Mouse (Mus musculus) neural tube, postnatal 0 days (tissue): ENCODE results near the gene Itgad. TPM values are rescaled to one million over a fixed set of nuclear protein-coding genes. Genes with fewer than 3 reads are reported as not detected.

Experiments
- polyA plus RNA-seq: library from polyadenylated mRNA; unstranded; fragments of >200 nt; fragmentation: Nextera tagmentation; extraction: Ambion mirVana; gene quantifications from 2 replicates; pipeline ENCODE4 v1.2.1, GENCODE M21; 2015

Gene Itgad
- 0.32 TPM in 1 of 2 replicates, not detected in the other for polyA plus RNA-seq

GRCm38 (mm10) chr7:128154076-128154475 is at the start of gene Itgad:
Itgad (plus strand) TSS chr7:128154376.

GRCm38 (mm10) chr7:128128741-128129720 is 25.1 kb upstream of the Itgad start, which contains the start of gene Itgax:
Itgax (plus strand) TSS chr7:128129547.

GRCm38 (mm10) chr7:128206152-128206551 is 52.0 kb downstream of the Itgad start, which contains the start of gene Cox6a2:
Cox6a2 (minus strand) TSS chr7:128206387.

GRCm38 (mm10) chr7:128236856-128237592 is 82.8 kb downstream of the Itgad start, which contains the start of gene Armc5:
Armc5 (plus strand) TSS chr7:128237342.

GRCm38 (mm10) chr7:128237927-128238778 is 84.0 kb downstream of the Itgad start, which contains the start of gene 9130023H24Rik:
9130023H24Rik (minus strand) TSS chr7:128238031.

GRCm38 (mm10) chr7:128246496-128247391 is 92.6 kb downstream of the Itgad start, which contains the start of gene Tgfb1i1:
Tgfb1i1 (plus strand) TSS chr7:128246812.

GRCm38 (mm10) chr7:128265411-128265810 is 111.2 kb downstream of the Itgad start, which contains the start of gene Slc5a2:
Slc5a2 (plus strand) TSS chr7:128265657.

Other genes with a start within 250 kb of the Itgad start
- 32.9 and 34.4 TPM in 2 replicates for gene Kat8, start 241.9 kb upstream of the Itgad start, polyA plus RNA-seq
- 0.75 and 0.80 TPM in 2 replicates for gene Prss8, start 224.3 kb upstream of the Itgad start, polyA plus RNA-seq
- gene Prss36, start 207.7 kb upstream of the Itgad start, polyA plus RNA-seq: 18.5 and 19.6 TPM in 2 replicates
- gene Fus, start 186.9 kb upstream of the Itgad start, polyA plus RNA-seq: 283 and 308 TPM in 2 replicates
- 13.0 and 15.8 TPM in 2 replicates for gene Pycard, start 160.5 kb upstream of the Itgad start, polyA plus RNA-seq
- not detected in 2 replicates for gene Trim72, start 150.4 kb upstream of the Itgad start, polyA plus RNA-seq
- gene Itgam, start 91.7 kb upstream of the Itgad start, polyA plus RNA-seq: 1.4 and 1.5 TPM in 2 replicates
- not detected in 2 replicates for gene Gm49368, start 91.7 kb upstream of the Itgad start, polyA plus RNA-seq
- gene Itgax, start 24.8 kb upstream of the Itgad start, polyA plus RNA-seq: 0.08 TPM in 1 of 2 replicates, not detected in the other
- 1.2 and 1.6 TPM in 2 replicates for gene Cox6a2, start 52.0 kb downstream of the Itgad start, polyA plus RNA-seq
- 12.5 and 14.3 TPM in 2 replicates for gene Armc5, start 83.0 kb downstream of the Itgad start, polyA plus RNA-seq
- gene 9130023H24Rik, start 83.7 kb downstream of the Itgad start, polyA plus RNA-seq: 4.3 TPM in 2 replicates
- 26.8 and 30.1 TPM in 2 replicates for gene Tgfb1i1, start 92.4 kb downstream of the Itgad start, polyA plus RNA-seq
- not detected in 2 replicates for gene Slc5a2, start 111.3 kb downstream of the Itgad start, polyA plus RNA-seq
- 18.3 and 18.9 TPM in 2 replicates for gene BC017158, start 143.8 kb downstream of the Itgad start, polyA plus RNA-seq